Comparison of ENCODE assay signal across 25 mouse cellular contexts in genomic region chr1:57413397-57413796, GRCm38 (mm10).
"Had no signal": no experiment of that assay in that cellular context is flagged by ENCODE, and none has a peak within 500 bp of the region (broad histone marks: within the 10 kb centered on the region; RNA-seq: fewer than 3 reads in every experiment).

No protein-coding gene starts in this region.

- DNase-seq: gastrocnemius, postnatal 14 days; gastrocnemius, postnatal 36 days; heart, adult 18-20 months; heart, postnatal 10 days; heart, postnatal 36 days; kidney, adult 11 months; kidney, adult 2 months; kidney, adult 9 months; kidney, postnatal 14 days; kidney, postnatal 36 days; layer of hippocampus, adult 9-11 months; layer of hippocampus, postnatal 36 days; left cerebral cortex, postnatal 4 days had no signal

- H3K27me3 ChIP-seq: heart, embryonic 12.5 days; hindbrain, embryonic 13.5 days; hindbrain, embryonic 15.5 days; kidney, embryonic 15.5 days; limb, embryonic 13.5 days; limb, embryonic 15.5 days; liver, embryonic 12.5 days had no signal

- H3K9me3 ChIP-seq: heart, embryonic 10.5 days; heart, embryonic 12.5 days; hindbrain, embryonic 13.5 days; hindbrain, embryonic 15.5 days; kidney, embryonic 15.5 days; limb, embryonic 13.5 days; limb, embryonic 15.5 days; liver, embryonic 12.5 days had no signal

- H3K4me3 ChIP-seq: heart, embryonic 10.5 days; heart, embryonic 12.5 days; hindbrain, embryonic 13.5 days; hindbrain, embryonic 15.5 days; kidney, embryonic 15.5 days; limb, embryonic 13.5 days; limb, embryonic 15.5 days; liver, embryonic 12.5 days had no signal

- ATAC-seq: hindbrain, postnatal 0 days; intestine, embryonic 16.5 days; liver, embryonic 12.5 days had no signal

- H3K9ac ChIP-seq: heart, embryonic 12.5 days; hindbrain, embryonic 13.5 days; hindbrain, embryonic 15.5 days; kidney, embryonic 15.5 days; limb, embryonic 13.5 days; limb, embryonic 15.5 days; liver, embryonic 12.5 days; liver, embryonic 14.5 days had no signal

- H3K27ac ChIP-seq: heart, embryonic 10.5 days; hindbrain, embryonic 13.5 days; hindbrain, embryonic 15.5 days; hindbrain, postnatal 0 days; kidney, embryonic 15.5 days; kidney, postnatal 0 days; limb, embryonic 13.5 days; limb, embryonic 15.5 days; liver, embryonic 12.5 days; liver, embryonic 14.5 days had no signal

- H3K4me2 ChIP-seq: heart, embryonic 12.5 days; hindbrain, embryonic 13.5 days; hindbrain, embryonic 15.5 days; kidney, embryonic 15.5 days; limb, embryonic 13.5 days; limb, embryonic 15.5 days; liver, embryonic 12.5 days had no signal
